Mouse (Mus musculus): ENCODE measurements at regions not wholly inside any gene's neighbourhood (a gene's known extent, or its start where the extent isn't known, plus 50 kb on each side); places are given as distances from the start of the nearest gene placed in this dataset.

- DNase-seq (ENCODE audit: low read depth, low spot score), result no peak
Measured at GRCm38 (mm10) chr3:139780054-139780453, 574.6 kb downstream of the Stpg2 start.

GRCm38 (mm10) chr3:139783406-139783805 is 577.9 kb downstream of the Stpg2 start:
- no peak for DNase-seq (ENCODE audit: low read depth, low spot score)

- no peak for DNase-seq (ENCODE audit: low read depth, low spot score)
Measured at GRCm38 (mm10) chr3:139786510-139786909, 581.0 kb downstream of the Stpg2 start.

GRCm38 (mm10) chr3:139788854-139789253 is 583.4 kb downstream of the Stpg2 start:
- no peak for DNase-seq (ENCODE audit: low read depth, low spot score)

GRCm38 (mm10) chr3:139796685-139797084 is 591.2 kb downstream of the Stpg2 start:
- no peak for DNase-seq (ENCODE audit: low read depth, low spot score)

- DNase-seq (ENCODE audit: low read depth, low spot score), result no peak
Measured at GRCm38 (mm10) chr3:139799059-139799458, 593.6 kb downstream of the Stpg2 start.

- no peak for DNase-seq (ENCODE audit: low read depth, low spot score)
Measured at GRCm38 (mm10) chr3:139802716-139803710, 597.5 kb downstream of the Stpg2 start.

GRCm38 (mm10) chr3:139828014-139828413 is 622.5 kb downstream of the Stpg2 start:
- no peak for DNase-seq (ENCODE audit: low read depth, low spot score)

- no peak for DNase-seq (ENCODE audit: low read depth, low spot score)
Measured at GRCm38 (mm10) chr3:139828581-139828980, 623.1 kb downstream of the Stpg2 start.

GRCm38 (mm10) chr3:139832599-139832998 is 627.1 kb downstream of the Stpg2 start:
- DNase-seq (ENCODE audit: low read depth, low spot score), result no peak

GRCm38 (mm10) chr3:139842015-139842414 is 636.5 kb downstream of the Stpg2 start:
- no peak for DNase-seq (ENCODE audit: low read depth, low spot score)

GRCm38 (mm10) chr3:139842988-139843605 is 637.6 kb downstream of the Stpg2 start:
- no peak for DNase-seq (ENCODE audit: low read depth, low spot score)

- no peak for DNase-seq (ENCODE audit: low read depth, low spot score)
Measured at GRCm38 (mm10) chr3:139844443-139844842, 638.9 kb downstream of the Stpg2 start.

GRCm38 (mm10) chr3:139847826-139848225 is 642.3 kb downstream of the Stpg2 start:
- DNase-seq (ENCODE audit: low read depth, low spot score), result no peak

GRCm38 (mm10) chr3:139859966-139860635 is 654.6 kb downstream of the Stpg2 start:
- DNase-seq (ENCODE audit: low read depth, low spot score), result no peak

- no peak for DNase-seq (ENCODE audit: low read depth, low spot score)
Measured at GRCm38 (mm10) chr3:139860831-139861371, 655.4 kb downstream of the Stpg2 start.

GRCm38 (mm10) chr3:139866329-139866728 is 660.8 kb downstream of the Stpg2 start:
- no peak for DNase-seq (ENCODE audit: low read depth, low spot score)

- no peak for DNase-seq (ENCODE audit: low read depth, low spot score)
Measured at GRCm38 (mm10) chr3:139867030-139867429, 661.5 kb downstream of the Stpg2 start.

GRCm38 (mm10) chr3:139867499-139867898 is 662.0 kb downstream of the Stpg2 start:
- DNase-seq (ENCODE audit: low read depth, low spot score), result no peak

- no peak for DNase-seq (ENCODE audit: low read depth, low spot score)
Measured at GRCm38 (mm10) chr3:139869779-139870178, 664.3 kb downstream of the Stpg2 start.

GRCm38 (mm10) chr3:139885942-139886860 is 680.7 kb downstream of the Stpg2 start:
- DNase-seq (ENCODE audit: low read depth, low spot score), result no peak
